Mouse (Mus musculus) left cerebral cortex, adult 8-10 months (tissue): Measurements from ENCODE around the gene Atp1b2. TPM values are rescaled to one million over a fixed set of nuclear protein-coding genes. Genes with fewer than 3 reads are reported as not detected.
"Not testable (repeated sequence)": the region's sequence is repeated elsewhere in the genome, so short reads cannot be mapped to it uniquely, and the experiment has no call there.

Experiments
- DNase-seq, 2 experiments: peaks; one replicate each; pipeline ENCODE4 v3.0.0; 2022; ENCODE audit warnings: low spot score in 2 of 2
- total RNA-seq, 4 experiments: library from RNA; stranded (reverse); gene quantifications; 2 replicates each; pipeline ENCODE4 v1.2.4; 2022

Atp1b2 gene
- total RNA-seq, result 100 to 1,000 TPM; 400 to 455 (median 419) TPM

GRCm38 (mm10) chr11:69605726-69606490 lies at the start of gene Atp1b2:
Gene Atp1b2, minus strand, starts transcription at chr11:69605942.
- peak; percentile 67 to 76 for DNase-seq

DNA sequence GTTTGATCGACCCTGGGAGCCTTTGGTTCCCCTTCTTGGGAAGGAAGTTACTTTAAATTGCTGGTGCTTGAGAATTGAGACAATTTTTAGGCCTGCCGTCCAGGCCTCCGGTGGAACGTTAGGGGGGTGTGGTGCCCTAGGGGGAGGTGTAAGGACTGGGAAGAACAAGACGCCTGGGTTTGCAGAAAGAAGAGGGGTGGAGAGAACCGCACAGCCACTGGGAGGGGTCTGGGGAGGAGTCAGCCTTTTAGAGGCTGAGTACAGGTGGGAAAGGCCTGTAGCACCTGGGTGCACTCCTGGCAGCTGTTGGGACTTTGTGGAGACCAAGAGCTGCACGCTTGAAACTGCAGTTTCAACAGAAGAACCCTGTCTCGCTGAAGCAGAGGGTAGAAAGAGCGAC lies 49.0 kb upstream of the Atp1b2 start:
- no peak for DNase-seq

GRCm38 (mm10) chr11:69653399-69653798 lies 47.7 kb upstream of the Atp1b2 start:
- DNase-seq, result no peak

GRCm38 (mm10) chr11:69645860-69646259 lies 40.1 kb upstream of the Atp1b2 start:
- no peak for DNase-seq

DNA sequence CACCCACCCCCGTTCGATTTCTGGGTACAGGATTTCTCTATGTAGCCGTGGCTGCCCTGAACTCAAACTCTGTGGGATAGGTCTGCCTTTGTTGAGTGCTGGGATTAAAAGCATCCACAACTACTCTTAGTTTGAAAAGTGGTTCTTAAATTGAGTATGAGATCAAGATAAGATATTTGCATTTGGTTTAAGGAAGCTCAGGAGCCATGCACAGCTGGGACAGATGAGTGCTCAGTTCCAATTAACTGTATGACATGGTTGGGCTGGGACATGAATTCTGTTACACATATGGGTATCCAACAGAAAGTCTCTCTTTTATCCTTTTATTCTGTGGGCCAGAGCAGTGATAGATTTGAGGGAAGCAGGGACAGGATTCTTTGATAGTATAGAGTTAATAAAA lies 29.7 kb upstream of the Atp1b2 start:
- no peak for DNase-seq

- peak in 1 of 2 experiments; percentile 48 for DNase-seq
Observed at GRCm38 (mm10) chr11:69633128-69633866, 27.6 kb upstream of the Atp1b2 start.

DNA sequence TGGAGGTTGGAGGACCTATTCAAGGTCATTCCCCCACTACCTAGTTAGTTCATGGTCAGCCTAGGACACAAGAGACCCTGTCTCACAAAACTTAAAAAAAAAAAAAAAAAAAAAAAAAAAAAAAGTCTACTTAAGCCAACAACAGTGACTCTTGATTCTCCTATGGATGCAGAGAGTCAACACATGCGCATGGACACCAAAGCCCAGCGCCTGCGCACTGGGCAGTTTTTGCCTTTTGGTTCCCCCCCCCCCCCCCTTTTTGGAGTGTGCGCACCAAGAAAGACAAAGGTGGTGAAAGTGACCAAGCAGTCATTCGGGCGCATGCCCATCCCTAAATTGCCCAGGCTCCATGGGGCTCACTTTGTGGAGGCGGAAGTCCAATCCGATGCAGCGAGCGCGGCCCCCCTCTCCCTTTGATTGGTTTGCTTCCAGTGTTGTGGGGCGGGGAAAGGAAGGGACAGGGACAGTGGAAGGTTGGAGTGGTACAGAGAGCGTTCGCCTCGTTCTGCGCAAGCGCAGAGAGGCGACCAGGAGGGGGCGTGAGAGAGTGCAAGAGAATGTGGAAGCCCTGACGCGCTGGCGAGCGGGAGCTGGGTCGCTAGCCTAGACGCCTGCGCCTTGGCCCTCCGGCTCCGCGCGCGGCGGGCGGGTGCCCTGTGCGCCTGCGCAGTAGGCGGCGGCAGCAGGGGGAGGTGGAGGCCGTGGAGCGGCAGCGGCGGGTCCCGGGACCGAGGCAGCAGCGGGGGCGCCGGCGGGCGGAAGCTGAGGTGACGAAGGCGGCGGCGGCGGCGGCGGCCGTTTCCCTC lies 26.7 kb upstream of the Atp1b2 start, which contains the start of gene Fxr2:
Gene Fxr2, plus strand, starts transcription at position 707 of the 806 bp plus-strand sequence.
- DNase-seq, result peak; percentile 99 to 100

GRCm38 (mm10) chr11:69629802-69630201 lies 24.1 kb upstream of the Atp1b2 start:
- DNase-seq, result no peak

GRCm38 (mm10) chr11:69628286-69628685 lies 22.5 kb upstream of the Atp1b2 start:
- peak in 1 of 2 experiments; percentile 61 for DNase-seq

GRCm38 (mm10) chr11:69624339-69624738 lies 18.6 kb upstream of the Atp1b2 start:
- DNase-seq, result not testable (repeated sequence)

- DNase-seq, result no peak
Observed at GRCm38 (mm10) chr11:69623006-69623405, 17.3 kb upstream of the Atp1b2 start.

DNA sequence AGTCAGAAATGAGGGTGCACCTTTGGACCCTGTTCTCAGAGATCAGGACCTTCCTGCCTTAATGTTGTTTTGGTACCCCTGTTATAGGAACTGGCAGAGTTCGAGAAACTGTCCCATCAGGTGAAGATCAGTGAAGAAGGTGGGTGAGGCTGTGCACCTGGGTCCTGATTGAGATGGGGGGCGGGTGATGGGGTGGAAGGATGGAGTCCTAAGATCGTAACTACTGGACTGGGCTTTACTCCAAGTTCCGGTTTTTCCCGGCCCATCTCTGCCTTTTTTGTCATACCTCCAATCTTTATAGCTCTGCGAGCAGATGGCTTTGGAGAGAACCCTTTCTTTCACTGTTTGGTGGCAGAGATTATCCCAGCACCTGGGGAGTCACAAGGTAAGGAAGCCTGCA lies 16.7 kb upstream of the Atp1b2 start:
- DNase-seq, result no peak

GRCm38 (mm10) chr11:69621571-69622268 lies 16.0 kb upstream of the Atp1b2 start, which contains the start of gene Sat2:
Gene Sat2, plus strand, starts transcription at chr11:69622024.
- no peak for DNase-seq

DNA sequence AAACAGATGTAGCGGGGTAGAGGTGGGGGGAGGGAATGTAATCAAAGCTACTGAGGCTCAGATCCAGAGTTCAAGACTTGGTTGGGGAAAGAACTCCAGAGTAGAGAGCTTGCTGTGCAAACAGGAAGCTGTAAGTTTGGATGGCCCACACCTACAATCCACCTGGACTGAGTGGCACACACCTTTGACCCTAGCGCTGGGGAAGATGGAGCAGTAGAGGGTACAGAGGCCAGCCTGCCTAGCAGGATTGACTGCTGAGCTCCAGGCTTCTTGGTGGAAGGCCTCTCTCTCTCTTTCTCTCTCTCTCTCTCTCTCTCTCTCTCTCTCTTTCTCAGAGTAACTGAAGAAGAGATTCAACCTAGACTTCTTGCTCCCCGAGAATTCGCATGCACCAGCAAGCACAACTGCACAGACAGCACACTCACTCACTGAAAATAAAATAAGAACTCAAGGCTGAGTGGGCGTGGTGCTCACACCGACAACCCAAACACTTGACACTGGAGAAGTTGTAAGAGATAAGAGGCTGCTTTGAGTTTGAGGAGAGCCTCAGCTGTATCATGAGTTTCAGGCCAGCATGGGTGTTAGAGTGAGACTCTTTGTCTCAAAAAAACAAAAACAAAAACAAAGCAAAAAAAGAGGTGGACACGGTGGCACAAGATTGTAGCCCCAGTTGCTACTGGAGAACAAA lies 14.8 kb upstream of the Atp1b2 start:
- no peak for DNase-seq

GRCm38 (mm10) chr11:69617805-69618204 lies 12.1 kb upstream of the Atp1b2 start, which contains the start of gene Shbg:
Gene Shbg, minus strand, starts transcription at chr11:69617905.
- no peak for DNase-seq

GRCm38 (mm10) chr11:69616781-69617180 lies 11.0 kb upstream of the Atp1b2 start:
- DNase-seq, result no peak

GRCm38 (mm10) chr11:69614257-69614588 lies 8.5 kb upstream of the Atp1b2 start:
- DNase-seq, result not testable (repeated sequence)

DNA sequence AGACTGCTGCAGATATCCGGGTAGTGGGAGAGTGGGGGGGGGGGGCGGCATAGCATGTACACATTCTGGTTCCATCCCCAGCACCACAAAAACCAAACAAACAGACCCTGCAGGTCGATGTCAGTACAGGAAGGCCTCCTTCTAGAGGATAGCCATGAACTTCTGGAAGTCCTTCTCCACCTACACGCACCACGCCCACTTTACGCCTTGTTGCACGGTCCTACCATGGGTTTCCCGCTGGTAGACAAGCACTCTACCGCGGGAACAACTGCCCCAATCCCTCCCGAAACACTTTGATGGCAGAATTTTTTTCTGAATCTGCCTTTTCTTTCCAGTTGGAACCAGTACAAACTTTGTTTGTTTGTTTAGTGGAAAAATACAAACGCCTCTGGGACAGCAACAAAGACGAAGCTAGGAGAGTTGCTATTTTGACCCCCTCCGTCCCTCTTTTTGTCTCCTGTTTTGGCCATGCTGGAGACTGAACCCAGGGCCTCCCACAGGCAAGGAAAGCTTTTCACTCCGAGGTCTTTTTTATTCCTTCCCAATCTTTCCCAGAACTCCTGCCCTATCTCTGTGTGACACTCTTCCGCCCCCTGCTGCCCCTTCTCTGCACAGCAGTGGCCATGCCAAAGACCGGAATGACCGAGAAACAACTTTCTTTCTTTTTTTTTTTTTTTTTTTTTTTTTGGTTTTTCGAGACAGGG lies 8.0 kb upstream of the Atp1b2 start:
- DNase-seq, result peak; percentile 37 to 72

- no peak for DNase-seq
Observed at GRCm38 (mm10) chr11:69610899-69611298, 5.2 kb upstream of the Atp1b2 start.

GRCm38 (mm10) chr11:69609416-69609815 lies 3.7 kb upstream of the Atp1b2 start:
- no peak for DNase-seq
